Mouse (Mus musculus) E14TG2a.4 (cell line): ENCODE data around the gene Usp37.

ENCODE experiments used
- CTCF ChIP-seq: conservative IDR thresholded peaks from 2 replicates; pipeline ENCODE4 v1.5.1; 2014; ENCODE audit warnings: low read length
- NANOG ChIP-seq: IDR thresholded peaks from 2 replicates; pipeline ENCODE4 v1.6.1; 2014; ENCODE audit warnings: borderline replicate concordance, low read length, mixed read lengths
- POU5F1 ChIP-seq: IDR thresholded peaks from 2 replicates; pipeline ENCODE4 v1.6.1; 2014; ENCODE audit warnings: low read length, borderline replicate concordance

- TF ChIP-seq CTCF (no peak), POU5F1 (no peak), NANOG (no peak)
Measured at GRCm38 (mm10) chr1:74394311-74394710, 149.8 kb downstream of the Usp37 start.
